Mouse (Mus musculus) monocyte, adult 59 days (primary cell): Measurements from ENCODE around the gene Best2. TPM values are rescaled to one million over a fixed set of nuclear protein-coding genes. Genes with fewer than 3 reads are reported as not detected.

Experiments used
- total RNA-seq, 2 experiments: library from RNA; stranded (reverse); gene quantifications; one replicate each; pipeline ENCODE4 v1.2.4; 2023

The Best2 gene
- not detected for total RNA-seq

DNA sequence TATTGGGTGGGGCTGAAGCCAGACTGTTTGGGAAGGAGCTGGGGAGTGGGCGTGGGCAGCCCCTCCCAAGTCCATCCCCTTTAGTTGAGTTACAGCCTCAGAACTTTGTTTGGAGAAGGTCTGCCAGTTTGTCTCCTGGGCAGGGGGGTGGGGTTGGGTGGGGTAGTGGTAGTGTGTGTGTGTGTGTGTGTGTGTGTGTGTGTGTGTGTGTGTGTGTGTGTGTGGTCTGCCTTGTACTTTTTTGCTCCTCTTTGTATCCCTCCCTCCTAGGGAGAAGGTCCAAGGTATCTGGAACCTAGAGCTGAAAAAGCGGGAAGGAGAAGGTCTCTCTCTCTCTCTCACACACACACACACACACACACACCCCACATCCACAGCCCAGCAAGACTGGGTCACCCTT lies at the start of gene Best2:
Gene Best2 (minus strand): TSS at position 101 of the 400 bp plus-strand sequence.

DNA sequence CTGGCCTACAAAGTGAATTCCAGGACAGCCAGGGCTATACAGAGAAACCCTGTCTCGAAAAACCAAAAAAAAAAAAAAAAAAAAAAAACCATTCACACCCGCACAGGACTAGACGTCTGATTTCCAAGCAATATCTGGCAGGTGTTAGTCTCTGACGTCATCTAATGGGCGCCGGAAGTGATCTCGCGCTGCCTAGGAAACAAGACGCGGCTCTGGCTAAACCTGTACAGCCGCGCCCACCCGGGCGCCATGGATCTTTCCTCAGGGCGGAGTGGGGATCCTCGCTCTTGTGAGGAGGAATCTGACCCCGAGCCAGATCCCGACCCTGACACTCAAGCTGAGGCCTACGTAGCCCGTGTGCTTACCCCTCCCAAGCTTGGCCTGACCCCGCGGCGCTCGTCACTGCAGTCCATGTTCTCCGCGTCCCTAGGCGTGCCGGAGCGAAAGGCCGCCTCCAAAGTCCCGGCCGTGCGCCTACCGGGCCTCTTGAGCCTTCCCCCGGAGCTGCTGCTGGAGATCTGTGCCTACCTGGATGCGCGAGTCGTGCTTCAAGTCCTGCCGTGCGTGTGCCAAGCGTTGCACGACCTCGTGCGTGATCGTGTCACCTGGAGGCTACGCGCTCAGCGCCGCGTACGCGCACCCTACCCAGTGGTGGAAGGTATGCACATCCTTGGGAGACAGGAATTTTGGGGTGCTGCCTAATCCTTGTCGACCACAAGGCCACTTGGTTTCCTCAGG lies 45.7 kb upstream of the Best2 start, which contains the start of gene Fbxw9:
Gene Fbxw9 (plus strand): TSS at position 177 of the 738 bp plus-strand sequence.

GRCm38 (mm10) chr8:85036718-85037365 lies 22.5 kb upstream of the Best2 start, which contains the start of gene Tnpo2:
Gene Tnpo2, plus strand, starts transcription at chr8:85036915.

GRCm38 (mm10) chr8:85026670-85027515 lies 12.6 kb upstream of the Best2 start, which contains the start of gene Trir:
Gene Trir, plus strand, starts transcription at chr8:85026823.

DNA sequence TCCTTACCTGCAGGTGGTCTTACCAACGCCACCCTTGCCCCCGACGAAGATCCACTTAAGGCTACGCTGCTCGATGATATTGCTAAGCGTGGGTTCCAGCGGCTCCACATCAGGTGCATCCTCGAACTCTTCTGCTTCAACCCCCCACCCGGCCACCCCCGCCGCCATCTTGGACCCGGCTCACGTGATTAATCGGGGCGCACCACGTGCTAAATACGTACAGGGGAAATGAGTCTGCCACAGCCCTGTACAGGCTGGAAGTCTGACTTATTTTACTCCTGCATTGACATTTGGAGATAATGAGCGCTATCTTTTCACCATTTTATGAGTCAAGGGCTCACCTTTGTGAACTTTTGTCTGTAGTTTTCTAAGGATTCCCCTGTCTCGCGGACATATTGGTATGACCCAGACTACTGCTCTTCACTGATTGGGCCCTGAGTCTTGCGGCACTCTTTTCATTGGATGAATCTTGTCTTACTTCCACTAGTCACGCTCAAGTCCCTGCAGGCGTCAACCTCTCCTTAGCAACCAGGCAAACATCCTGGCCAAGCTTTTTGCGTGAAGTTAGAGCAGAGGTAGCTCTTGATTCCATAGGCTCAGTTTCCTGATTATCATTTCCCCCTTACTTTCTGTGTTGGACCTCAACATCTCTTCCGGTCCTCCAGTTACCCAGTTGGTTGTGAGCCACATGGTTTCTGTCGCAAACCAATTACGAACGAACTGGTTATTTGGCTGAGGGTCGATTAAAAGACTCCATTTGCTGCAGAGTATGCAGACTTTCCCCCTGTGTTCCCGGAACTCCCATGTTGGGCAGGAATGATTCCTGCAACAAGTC lies 11.0 kb upstream of the Best2 start, which contains the start of gene Asna1:
Gene Asna1 (minus strand): TSS at position 184 of the 835 bp plus-strand sequence.

GRCm38 (mm10) chr8:84990349-84990748 lies 24.0 kb downstream of the Best2 start, which contains the start of gene Hook2:
Gene Hook2, plus strand, starts transcription at chr8:84990603.

GRCm38 (mm10) chr8:84978248-84978940 lies 35.9 kb downstream of the Best2 start, which contains the start of gene Junb:
Gene Junb, minus strand, starts transcription at chr8:84978718.

GRCm38 (mm10) chr8:84969241-84970134 lies 44.8 kb downstream of the Best2 start, which contains the start of the genes Gm49661, Prdx2 and Rnaseh2a:
Gene Gm49661, minus strand, starts transcription at chr8:84969433.
Gene Prdx2, plus strand, starts transcription at chr8:84969587.
Gene Rnaseh2a, minus strand, starts transcription at chr8:84969767.

Other genes with a start within 250 kb of the Best2 start
- gene Nfix, start 214.2 kb downstream of the Best2 start, total RNA-seq: 10 to 100 TPM; 63.7 to 72.8 TPM
- 1 to 10 TPM; 2.0 to 3.1 TPM for gene Dand5, start 191.7 kb downstream of the Best2 start, total RNA-seq
- 10 to 100 TPM in 1 of 2 experiments, 1 to 10 TPM in 1; 8.9 to 10.1 TPM for gene Gadd45gip1, start 183.0 kb downstream of the Best2 start, total RNA-seq
- gene Rad23a, start 173.9 kb downstream of the Best2 start, total RNA-seq: 10 to 100 TPM; 52.4 to 52.7 TPM
- 100 to 1,000 TPM; 632 to 634 TPM for gene Calr, start 167.6 kb downstream of the Best2 start, total RNA-seq
- gene Farsa, start 157.5 kb downstream of the Best2 start, total RNA-seq: 10 to 100 TPM; 43.6 to 47.8 TPM
- gene Syce2, start 142.4 kb downstream of the Best2 start, total RNA-seq: 1 to 10 TPM; 4.1 to 5.1 TPM
- 1 to 10 TPM; 7.1 to 9.3 TPM for gene Gcdh, start 120.6 kb downstream of the Best2 start, total RNA-seq
- gene Klf1, start 112.6 kb downstream of the Best2 start, total RNA-seq: not detected
- gene Dnase2a, start 106.0 kb downstream of the Best2 start, total RNA-seq: 10 to 100 TPM; 61.0 to 66.0 TPM
- under 1 TPM; 0.29 to 0.33 TPM for gene Mast1, start 77.2 kb downstream of the Best2 start, total RNA-seq
- gene Rtbdn, start 67.5 kb downstream of the Best2 start, total RNA-seq: not detected
- not detected for gene Gm49661, start 45.1 kb downstream of the Best2 start, total RNA-seq
- 100 to 1,000 TPM; 104 to 107 TPM for gene Prdx2, start 44.9 kb downstream of the Best2 start, total RNA-seq
- gene Rnaseh2a, start 44.8 kb downstream of the Best2 start, total RNA-seq: 10 to 100 TPM; 28.9 to 32.3 TPM
- 1,000 to 10,000 TPM; 1,590 to 1,695 TPM for gene Junb, start 35.8 kb downstream of the Best2 start, total RNA-seq
- 1 to 10 TPM; 2.8 to 3.2 TPM for gene Hook2, start 23.9 kb downstream of the Best2 start, total RNA-seq
- gene Asna1, start 10.8 kb upstream of the Best2 start, total RNA-seq: 10 to 100 TPM; 65.2 to 76.3 TPM
- 100 to 1,000 TPM; 154 to 166 TPM for gene Trir, start 12.3 kb upstream of the Best2 start, total RNA-seq
- gene Tnpo2, start 22.4 kb upstream of the Best2 start, total RNA-seq: 10 to 100 TPM; 37.3 to 54.7 TPM
- gene Fbxw9, start 45.5 kb upstream of the Best2 start, total RNA-seq: 1 to 10 TPM; 4.2 to 6.3 TPM
- gene Gm5741, start 53.5 kb upstream of the Best2 start, total RNA-seq: not detected
- 10 to 100 TPM; 55.7 to 74.6 TPM for gene Dhps, start 57.2 kb upstream of the Best2 start, total RNA-seq
- 10 to 100 TPM; 53.5 to 54.8 TPM for gene Wdr83os, start 66.2 kb upstream of the Best2 start, total RNA-seq
- gene Wdr83, start 66.8 kb upstream of the Best2 start, total RNA-seq: 10 to 100 TPM in 1 of 2 experiments, 1 to 10 TPM in 1; 8.9 to 14.2 TPM
- 100 to 1,000 TPM; 386 to 392 TPM for gene Man2b1, start 68.7 kb upstream of the Best2 start, total RNA-seq
- 1 to 10 TPM in 1 of 2 experiments, under 1 TPM in 1; 0.39 to 1.0 TPM for gene Zfp791, start 108.6 kb upstream of the Best2 start, total RNA-seq
- not detected for gene Cks1brt, start 137.4 kb upstream of the Best2 start, total RNA-seq
- gene Olfr371, start 211.5 kb upstream of the Best2 start, total RNA-seq: not detected